Mouse (Mus musculus) bone marrow macrophage, adult 2 months (primary cell): ENCODE results near the gene Tgfbrap1. TPM values are rescaled to one million over a fixed set of nuclear protein-coding genes. Genes with fewer than 3 reads are reported as not detected.
"Not testable (repeated sequence)": the region's sequence is repeated elsewhere in the genome, so short reads cannot be mapped to it uniquely, and the experiment has no call there.

Source experiments
- H3K27ac ChIP-seq: 2 replicates; pipeline ENCODE4 v1.5.1; 2012; ENCODE audit warnings: low read depth, low read length; ENCODE audit not compliant: insufficient read depth
- H3K4me1 ChIP-seq: 2 replicates; pipeline ENCODE4 v1.6.1; 2012; ENCODE audit warnings: low read length; ENCODE audit not compliant: control insufficient read depth, insufficient read depth
- H3K4me3 ChIP-seq: 2 replicates; pipeline ENCODE4 v1.5.1; 2012; ENCODE audit warnings: mild to moderate bottlenecking, low read length, moderate library complexity; ENCODE audit not compliant: insufficient read depth
- CTCF ChIP-seq: IDR thresholded peaks from 2 replicates; pipeline ENCODE4 v1.5.1; 2012; ENCODE audit warnings: low read depth, mild to moderate bottlenecking, low read length, moderate library complexity
- POLR2A ChIP-seq: IDR thresholded peaks from 2 replicates; pipeline ENCODE4 v1.6.1; 2012; ENCODE audit warnings: mild to moderate bottlenecking, low read depth, low read length, borderline replicate concordance
- polyA plus RNA-seq: library from polyadenylated mRNA; stranded (reverse); fragments of >200 nt; gene quantifications from 2 replicates; pipeline ENCODE4 v1.2.4, GENCODE M21; 2012; ENCODE audit not compliant: missing spikeins, insufficient read depth, insufficient read length

Gene Tgfbrap1
- polyA plus RNA-seq, 1 experiment, result 27.3 TPM

- peaks cover 3% of the 10 kb centered on the region; the same call in 1 of the 2 replicates for H3K4me1 ChIP-seq
- no peak for TF ChIP-seq CTCF
- H3K27ac ChIP-seq, result no peak overlapping the region
- no peak overlapping the region for H3K4me3 ChIP-seq
Measured at GRCm38 (mm10) chr1:43045204-43045982, 53.0 kb downstream of the Tgfbrap1 start.

GRCm38 (mm10) chr1:43042271-43042670 lies 56.2 kb downstream of the Tgfbrap1 start:
- H3K27ac ChIP-seq, result no peak overlapping the region
- H3K4me1 ChIP-seq, result peaks cover under 1% of the 10 kb centered on the region; the same call in 1 of the 2 replicates
- no peak overlapping the region for H3K4me3 ChIP-seq
- no peak for TF ChIP-seq POLR2A
- no peak for TF ChIP-seq CTCF

GRCm38 (mm10) chr1:43036014-43036413 lies 62.4 kb downstream of the Tgfbrap1 start:
- Histone ChIP-seq H3K4me3 (no peak overlapping the region), H3K27ac (no peak overlapping the region), H3K4me1 (no peaks in the 10 kb centered on the region)
- TF ChIP-seq POLR2A (no peak), CTCF (no peak)

- not testable (repeated sequence) for H3K4me1 ChIP-seq, H3K27ac ChIP-seq, H3K4me3 ChIP-seq
Measured at GRCm38 (mm10) chr1:43015153-43015685, 83.2 kb downstream of the Tgfbrap1 start.

GRCm38 (mm10) chr1:43010461-43010860 lies 88.0 kb downstream of the Tgfbrap1 start:
- TF ChIP-seq POLR2A (no peak), CTCF (no peak)
- no peaks in the 10 kb centered on the region for H3K4me1 ChIP-seq
- no peak overlapping the region for H3K27ac ChIP-seq
- no peak overlapping the region for H3K4me3 ChIP-seq

- H3K4me3 ChIP-seq, result no peak overlapping the region
Measured at GRCm38 (mm10) chr1:43006524-43006923, 91.9 kb downstream of the Tgfbrap1 start.

GRCm38 (mm10) chr1:43006051-43006514 lies 92.4 kb downstream of the Tgfbrap1 start:
- no peaks in the 10 kb centered on the region for H3K4me1 ChIP-seq
- H3K4me3 ChIP-seq, result no peak overlapping the region
- TF ChIP-seq CTCF (no peak), POLR2A (no peak)
- no peak overlapping the region for H3K27ac ChIP-seq

More at GRCm38 (mm10) chr1:43006524-43006923, 91.9 kb downstream of the Tgfbrap1 start:
- TF ChIP-seq CTCF (no peak), POLR2A (no peak)
- no peaks in the 10 kb centered on the region for H3K4me1 ChIP-seq
- H3K27ac ChIP-seq, result no peak overlapping the region

Other genes starting within 250 kb of the Tgfbrap1 start
- gene Mrps9, start 247.4 kb downstream of the Tgfbrap1 start, polyA plus RNA-seq, result 39.8 and 40.2 TPM in 2 replicates
- not detected in 2 replicates for gene Gpr45, start 145.8 kb downstream of the Tgfbrap1 start, polyA plus RNA-seq
- 7.2 and 10.2 TPM in 2 replicates for gene AI597479, start 73 bp upstream of the Tgfbrap1 start, polyA plus RNA-seq
- gene Fhl2, start 98.3 kb upstream of the Tgfbrap1 start, polyA plus RNA-seq, result 0.39 and 0.85 TPM in 2 replicates